Mouse (Mus musculus) heart, embryonic 12.5 days (tissue): ENCODE data around the gene Ugt1a7c. TPM values are rescaled to one million over a fixed set of nuclear protein-coding genes. Genes with fewer than 3 reads are reported as not detected.
"Not testable (repeated sequence)": the region's sequence is repeated elsewhere in the genome, so short reads cannot be mapped to it uniquely, and the experiment has no call there.

Experiments used
- ATAC-seq: fragments of 200-750 bp; cut with Nextera tagmentation; 2 replicates; pipeline ENCODE4 v1.8.0; 2017; ENCODE audit warnings: moderate TSS enrichment, moderate library complexity; ENCODE audit not compliant: insufficient number of reproducible peaks, low FRiP score
- H3K27ac ChIP-seq: fragments of 300-500 bp; sonication (generic); 2 replicates; pipeline ENCODE4 v1.5.1; 2016; ENCODE audit warnings: mild to moderate bottlenecking, moderate library complexity; ENCODE audit not compliant: poor library complexity, severe bottlenecking
- H3K27me3 ChIP-seq: fragments of 300-500 bp; sonication (generic); replicated peaks from 2 replicates; pipeline ENCODE4 v1.6.1; 2016; ENCODE audit warnings: mild to moderate bottlenecking, moderate library complexity
- H3K36me3 ChIP-seq: fragments of 300-500 bp; sonication (generic); 2 replicates; pipeline ENCODE4 v1.6.1; 2016; ENCODE audit warnings: mild to moderate bottlenecking, moderate library complexity
- H3K4me1 ChIP-seq: fragments of 300-500 bp; sonication (generic); replicated peaks from 2 replicates; pipeline ENCODE4 v1.6.1; 2016; ENCODE audit warnings: mild to moderate bottlenecking
- H3K4me2 ChIP-seq: fragments of 300-500 bp; sonication (generic); 2 replicates; pipeline ENCODE4 v1.6.1; 2016; ENCODE audit warnings: mild to moderate bottlenecking, moderate library complexity
- H3K4me3 ChIP-seq: fragments of 300-500 bp; sonication (generic); 2 replicates; pipeline ENCODE4 v1.5.1; 2016; ENCODE audit warnings: mild to moderate bottlenecking
- H3K9ac ChIP-seq: fragments of 300-500 bp; sonication (generic); 2 replicates; pipeline ENCODE4 v1.6.1; 2016; ENCODE audit warnings: mild to moderate bottlenecking, moderate library complexity
- H3K9me3 ChIP-seq: fragments of 300-500 bp; sonication (generic); replicated peaks from 2 replicates; pipeline ENCODE4 v1.6.1; 2016; ENCODE audit warnings: mild to moderate bottlenecking, moderate library complexity
- WGBS: fragments of 180-500 bp; shearing (Covaris S2); methylation state at CpG from one replicate; pipeline ENCODE4 v1.1.7; 2016; 5-methylcytosine and 5-hydroxymethylcytosine counted together
- polyA plus RNA-seq: library from polyadenylated mRNA; unstranded; fragments of >200 nt; fragmentation: Nextera tagmentation; extraction: Ambion mirVana; gene quantifications from 2 replicates; pipeline ENCODE4 v1.2.1, GENCODE M21; 2016

Ugt1a7c gene
- polyA plus RNA-seq, 1 experiment from 2014 or later = 0.78 TPM

GRCm38 (mm10) chr1:88143966-88144675 is 49.3 kb downstream of the Ugt1a7c start:
- ATAC-seq, H3K4me2 ChIP-seq: not testable (repeated sequence)
- 3% methylated on average over 5 of the region's 5 CpGs for WGBS

GRCm38 (mm10) chr1:88145278-88145677 is 50.4 kb downstream of the Ugt1a7c start:
- ATAC-seq, H3K9me3 ChIP-seq: not testable (repeated sequence)
- WGBS = 59% methylated on average over 2 of the region's 2 CpGs

More at GRCm38 (mm10) chr1:88143966-88144675, 49.3 kb downstream of the Ugt1a7c start:
- not testable (repeated sequence) for H3K4me3 ChIP-seq, H3K27ac ChIP-seq, H3K9ac ChIP-seq, H3K36me3 ChIP-seq, H3K4me1 ChIP-seq, H3K27me3 ChIP-seq, H3K9me3 ChIP-seq

GRCm38 (mm10) chr1:88150133-88150532 is 55.3 kb downstream of the Ugt1a7c start:
- not testable (repeated sequence) for H3K36me3 ChIP-seq, H3K27ac ChIP-seq, ATAC-seq, H3K9me3 ChIP-seq, H3K4me2 ChIP-seq, H3K4me3 ChIP-seq, H3K9ac ChIP-seq, H3K4me1 ChIP-seq, H3K27me3 ChIP-seq
- WGBS = 58% methylated on average over 2 of the region's 2 CpGs

More at GRCm38 (mm10) chr1:88145278-88145677, 50.4 kb downstream of the Ugt1a7c start:
- H3K4me2 ChIP-seq, H3K4me1 ChIP-seq, H3K4me3 ChIP-seq, H3K27me3 ChIP-seq, H3K27ac ChIP-seq, H3K36me3 ChIP-seq, H3K9ac ChIP-seq: not testable (repeated sequence)

- no peaks in the 10 kb centered on the region for H3K4me1 ChIP-seq
- 66% methylated on average over 2 of the region's 2 CpGs for WGBS
- H3K9me3 ChIP-seq = no peaks in the 10 kb centered on the region
- ATAC-seq = no peak
- H3K36me3 ChIP-seq = no peaks in the 10 kb centered on the region
- no peak overlapping the region for H3K27ac ChIP-seq
- H3K27me3 ChIP-seq = no peaks in the 10 kb centered on the region
- H3K4me2 ChIP-seq = no peak overlapping the region
- H3K9ac ChIP-seq = no peak overlapping the region
- no peak overlapping the region for H3K4me3 ChIP-seq
Measured at GRCm38 (mm10) chr1:88158430-88158829, 63.6 kb downstream of the Ugt1a7c start.

DNA sequence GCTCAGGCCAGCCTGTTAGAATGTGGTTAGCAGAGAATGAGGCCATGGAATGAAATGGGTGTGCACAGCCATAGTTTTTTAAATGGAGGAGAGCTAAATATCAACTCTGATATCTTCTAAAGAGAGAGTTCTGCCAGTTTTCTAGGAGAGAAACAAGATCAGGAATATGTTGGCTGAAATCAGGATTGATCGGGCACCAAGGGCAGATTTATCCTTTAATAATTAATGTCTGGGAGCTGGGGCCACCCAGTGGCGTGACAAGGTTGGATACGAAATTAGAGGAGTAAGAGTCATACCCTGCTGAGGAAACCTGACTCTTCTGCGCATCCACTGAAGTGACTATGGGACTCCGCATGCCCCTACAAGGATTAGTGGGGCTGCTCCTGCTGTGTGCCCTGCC is 70.8 kb downstream of the Ugt1a7c start, which contains the start of gene Ugt1a5:
Gene Ugt1a5 (plus strand): TSS at position 302 of the 400 bp plus-strand sequence.
- no peaks in the 10 kb centered on the region for H3K27me3 ChIP-seq
- H3K27ac ChIP-seq = no peak within 1 kb of the TSS
- H3K4me1 ChIP-seq = no peaks in the 10 kb centered on the region
- ATAC-seq = no peak
- H3K36me3 ChIP-seq = no peaks in the 10 kb centered on the region
- no peak within 1 kb of the TSS for H3K4me2 ChIP-seq
- H3K9me3 ChIP-seq = 0 out of 2 replicates have a peak, but pooled peaks cover 3% of the 10 kb centered on the region
- no peak within 1 kb of the TSS for H3K4me3 ChIP-seq
- WGBS = 72% methylated on average over 5 of the region's 5 CpGs
- H3K9ac ChIP-seq = no peak within 1 kb of the TSS

GRCm38 (mm10) chr1:88172190-88172589 is 77.3 kb downstream of the Ugt1a7c start:
- not testable (repeated sequence) for H3K4me3 ChIP-seq, H3K27me3 ChIP-seq, H3K4me2 ChIP-seq, H3K4me1 ChIP-seq, H3K9ac ChIP-seq, H3K36me3 ChIP-seq, ATAC-seq, H3K27ac ChIP-seq
- peaks cover 23% of the 10 kb centered on the region for H3K9me3 ChIP-seq
- WGBS = 75% methylated on average over 7 of the region's 7 CpGs

DNA sequence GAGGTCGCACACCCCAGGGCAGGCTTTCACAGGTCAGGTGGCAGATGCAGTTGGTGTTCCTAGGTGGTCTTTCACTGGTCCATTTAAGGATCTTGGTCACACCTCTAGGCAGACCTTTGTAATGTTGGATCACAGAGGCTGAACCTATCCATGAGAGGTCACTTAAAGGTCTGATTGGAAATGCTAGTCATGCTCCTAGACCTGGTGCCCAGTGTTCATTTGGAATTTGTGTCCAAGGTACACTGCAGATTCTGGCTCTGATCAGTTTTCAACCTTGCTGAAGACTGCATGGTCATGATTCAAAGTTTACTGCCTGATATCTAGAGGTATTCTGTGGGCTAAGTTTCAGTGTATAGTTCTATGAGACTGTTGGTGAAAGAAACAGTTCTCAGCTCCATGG is 84.8 kb downstream of the Ugt1a7c start:
- Histone ChIP-seq H3K4me3 (no peak overlapping the region), H3K9me3 (peaks cover 17% of the 10 kb centered on the region), H3K27ac (no peak overlapping the region), H3K9ac (no peak overlapping the region), H3K4me1 (no peaks in the 10 kb centered on the region), H3K27me3 (no peaks in the 10 kb centered on the region), H3K4me2 (no peak overlapping the region), H3K36me3 (no peaks in the 10 kb centered on the region)
- no peak for ATAC-seq
- 80% methylated on average over 1 of the region's 1 CpGs for WGBS

- no peak overlapping the region for H3K9ac ChIP-seq
- H3K4me1 ChIP-seq = no peaks in the 10 kb centered on the region
- 79% methylated on average over 5 of the region's 5 CpGs for whole genome bisulfite sequencing
- H3K9me3 ChIP-seq = no peaks in the 10 kb centered on the region
- no peak overlapping the region for H3K4me2 ChIP-seq
- no peak overlapping the region for H3K27ac ChIP-seq
- no peaks in the 10 kb centered on the region for H3K27me3 ChIP-seq
- no peaks in the 10 kb centered on the region for H3K36me3 ChIP-seq
- ATAC-seq = no peak
- no peak overlapping the region for H3K4me3 ChIP-seq
Measured at GRCm38 (mm10) chr1:88186325-88186935, 91.6 kb downstream of the Ugt1a7c start.

GRCm38 (mm10) chr1:88192136-88192535 is 97.3 kb downstream of the Ugt1a7c start:
- WGBS = 72% methylated on average over 3 of the region's 3 CpGs
- Histone ChIP-seq H3K9ac (no peak overlapping the region), H3K4me1 (no peaks in the 10 kb centered on the region), H3K36me3 (no peaks in the 10 kb centered on the region), H3K4me3 (no peak overlapping the region), H3K27me3 (no peaks in the 10 kb centered on the region), H3K9me3 (no peaks in the 10 kb centered on the region), H3K27ac (no peak overlapping the region), H3K4me2 (no peak overlapping the region)
- no peak for ATAC-seq

GRCm38 (mm10) chr1:88195687-88196086 is 100.8 kb downstream of the Ugt1a7c start:
- ATAC-seq = no peak
- Histone ChIP-seq H3K9me3 (no peaks in the 10 kb centered on the region), H3K4me1 (no peaks in the 10 kb centered on the region), H3K9ac (no peak overlapping the region), H3K4me3 (no peak overlapping the region), H3K27ac (no peak overlapping the region), H3K4me2 (no peak overlapping the region), H3K27me3 (no peaks in the 10 kb centered on the region), H3K36me3 (no peaks in the 10 kb centered on the region)
- 89% methylated on average over 1 of the region's 1 CpGs for WGBS

DNA sequence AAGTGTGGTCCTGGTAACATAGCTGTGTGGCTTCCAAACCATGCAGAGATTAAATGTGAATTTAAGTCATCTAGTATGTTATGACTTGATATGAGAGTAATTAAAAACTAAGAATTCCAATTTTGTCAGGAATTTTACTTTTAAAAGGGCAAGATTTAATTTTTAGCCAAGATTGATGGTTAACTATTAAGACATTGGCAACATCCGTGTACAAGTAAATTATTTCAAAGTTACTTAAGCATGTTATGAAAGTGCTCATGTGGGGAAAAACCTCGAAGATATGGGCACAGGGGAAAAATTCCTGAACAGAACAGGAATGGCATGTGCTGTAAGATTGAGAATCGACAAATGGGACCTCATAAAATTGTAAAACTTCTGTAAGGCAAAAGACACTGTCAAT is 102.6 kb downstream of the Ugt1a7c start:
- no peak overlapping the region for H3K4me2 ChIP-seq
- no peak overlapping the region for H3K27ac ChIP-seq
- H3K9me3 ChIP-seq = no peaks in the 10 kb centered on the region
- ATAC-seq = no peak
- 69% methylated on average over 3 of the region's 3 CpGs for WGBS
- H3K36me3 ChIP-seq = no peaks in the 10 kb centered on the region
- H3K27me3 ChIP-seq = no peaks in the 10 kb centered on the region; the same call in 1 of the 2 replicates
- H3K4me3 ChIP-seq = no peak overlapping the region
- no peaks in the 10 kb centered on the region for H3K4me1 ChIP-seq
- H3K9ac ChIP-seq = no peak overlapping the region
